Mouse (Mus musculus): ENCODE results near the gene Hist1h4d.
"Not testable (repeated sequence)": the region's sequence is repeated elsewhere in the genome, so short reads cannot be mapped to it uniquely, and the experiment has no call there.

Gene Hist1h4d

GRCm38 (mm10) chr13:23572218-23573033, 9.0 kb upstream of the Hist1h4d start:
- CTCF ChIA-PET, result no interaction called here

- CTCF ChIA-PET, result not testable (repeated sequence)
These were observed 8.1 kb upstream of the Hist1h4d start for GRCm38 (mm10) chr13:23573034-23573897.

- CTCF ChIA-PET, result not testable (repeated sequence)
These were observed 7.4 kb upstream of the Hist1h4d start, which contains the start of the genes Hist1h2bf and Hist1h2ad for GRCm38 (mm10) chr13:23573898-23574524. TSS of gene Hist1h2bf (minus strand) at chr13:23574196. TSS of gene Hist1h2ad (plus strand) at chr13:23574381.

GRCm38 (mm10) chr13:23574546-23575170, 6.7 kb upstream of the Hist1h4d start:
- CTCF ChIA-PET, result not testable (repeated sequence)

GRCm38 (mm10) chr13:23575271-23575851, 6.0 kb upstream of the Hist1h4d start, which contains the start of gene Hist1h3d:
TSS of gene Hist1h3d (plus strand) at chr13:23575763.
- CTCF ChIA-PET, result no interaction called here

GRCm38 (mm10) chr13:23575864-23576313, 5.5 kb upstream of the Hist1h4d start:
- CTCF ChIA-PET, result interaction anchor here (0.5 kb wide), 2 partner anchors 13 to 1683 kb away, joined by 3 read pairs; no protein-coding TSS in a partner anchor

- CTCF ChIA-PET, result interaction anchor here (0.5 kb wide), 2 partner anchors 14 to 1684 kb away, joined by 3 read pairs; no protein-coding TSS in a partner anchor
These were observed 5.0 kb upstream of the Hist1h4d start for GRCm38 (mm10) chr13:23576351-23576881.

GRCm38 (mm10) chr13:23576906-23577639, 4.3 kb upstream of the Hist1h4d start:
- CTCF ChIA-PET, result no interaction called here

- CTCF ChIA-PET, result no interaction called here
These were observed 3.6 kb upstream of the Hist1h4d start for GRCm38 (mm10) chr13:23577835-23578234.

GRCm38 (mm10) chr13:23582219-23583056, 1.0 kb downstream of the Hist1h4d start:
- CTCF ChIA-PET, result interaction anchor here (0.6 to 1.2 kb wide), 3 partner anchors 39 to 1801 kb away, joined by 3 read pairs; partner anchors contain the start of gene Hist1h2be

- CTCF ChIA-PET, result interaction anchor here (1.2 kb wide), 1 partner anchor 38 kb away, joined by 3 read pairs; the partner anchor contains the start of gene Hist1h2be
These were observed 2.1 kb downstream of the Hist1h4d start for GRCm38 (mm10) chr13:23583387-23584068.

- CTCF ChIA-PET, result no interaction called here
These were observed 2.9 kb downstream of the Hist1h4d start for GRCm38 (mm10) chr13:23584331-23584730.

- CTCF ChIA-PET, result no interaction called here
These were observed 3.6 kb downstream of the Hist1h4d start for GRCm38 (mm10) chr13:23585029-23585441.

- CTCF ChIA-PET, result interaction anchor here (0.5 kb wide), 1 partner anchor 1555 kb away, joined by 17 read pairs; no protein-coding TSS in a partner anchor
These were observed 4.2 kb downstream of the Hist1h4d start for GRCm38 (mm10) chr13:23585442-23586098.

- CTCF ChIA-PET, result interaction anchor here (0.5 kb wide), 1 partner anchor 1555 kb away, joined by 17 read pairs; no protein-coding TSS in a partner anchor
These were observed 4.9 kb downstream of the Hist1h4d start for GRCm38 (mm10) chr13:23586099-23586939.

- CTCF ChIA-PET, result interaction anchor here (0.6 kb wide), 1 partner anchor 156 kb away, joined by 11 read pairs; no protein-coding TSS in a partner anchor
These were observed 5.5 kb downstream of the Hist1h4d start for GRCm38 (mm10) chr13:23586940-23587225.

GRCm38 (mm10) chr13:23591206-23591605, 9.8 kb downstream of the Hist1h4d start:
- CTCF ChIA-PET, result no interaction called here

All from spleen, embryonic (tissue).